Mouse (Mus musculus): ENCODE measurements around the gene Katnb1. TPM values are rescaled to one million over a fixed set of nuclear protein-coding genes. Genes with fewer than 3 reads are reported as not detected.

The Katnb1 gene
- total RNA-seq, 2 experiments from 2014 or later = 3.7 to 15.6 TPM

DNA sequence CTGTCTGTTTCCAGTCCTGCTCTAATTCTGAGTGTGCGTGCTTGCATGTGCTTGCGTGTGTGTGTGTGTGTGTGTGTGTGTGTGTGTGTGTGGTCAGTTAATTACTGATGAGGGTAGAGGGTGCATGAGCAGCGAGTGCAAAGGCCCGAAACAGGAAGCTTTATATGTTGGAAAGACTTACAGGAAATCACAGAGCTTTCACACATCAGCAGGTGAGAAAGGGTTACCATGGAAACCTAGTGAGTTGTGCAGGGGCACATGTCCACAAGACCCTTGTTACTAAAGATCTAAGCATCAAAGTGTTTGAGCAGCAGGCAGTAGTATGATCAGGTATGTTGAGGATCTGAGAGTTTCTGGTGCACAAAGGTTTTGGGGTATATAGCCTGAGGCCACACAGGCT, 3.3 kb downstream of the Katnb1 start:
- ATAC-seq (ENCODE audit: poor library complexity, severe bottlenecking) = no peak

DNA sequence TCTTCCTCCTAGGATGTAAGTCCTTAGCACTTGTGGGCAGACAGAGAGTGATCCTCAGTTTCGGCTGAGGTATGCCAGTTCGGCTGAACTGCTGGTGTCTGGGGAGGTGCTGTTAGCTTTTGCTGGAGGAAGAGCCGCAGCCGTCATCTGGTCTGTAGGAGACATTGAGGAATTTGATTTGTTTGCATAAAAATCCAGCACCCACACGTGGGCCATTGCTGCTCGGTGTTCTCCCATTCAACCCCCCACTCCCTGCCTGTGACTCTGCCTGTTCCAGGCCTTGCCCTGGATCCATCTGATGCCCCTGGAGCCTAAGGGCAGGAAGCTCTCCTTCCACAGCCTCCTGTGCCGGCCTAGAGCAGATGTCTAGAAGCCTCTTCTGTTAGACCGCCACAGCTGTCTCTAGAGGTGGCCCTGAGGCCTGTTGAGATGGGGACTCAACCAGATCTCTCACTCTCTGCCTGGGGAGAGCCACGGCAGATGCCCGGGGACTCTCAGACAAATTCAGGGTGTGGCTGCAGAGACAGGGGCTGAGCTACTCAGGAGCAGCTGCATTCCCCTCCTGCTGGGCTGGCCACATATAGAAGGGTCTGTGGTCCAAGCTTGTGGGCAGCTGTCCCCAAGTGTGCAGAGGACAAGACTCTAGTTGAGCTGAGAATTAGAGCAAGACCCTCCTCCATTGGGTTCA, 3.9 kb downstream of the Katnb1 start:
- no peak for ATAC-seq (ENCODE audit: poor library complexity, severe bottlenecking)

GRCm38 (mm10) chr8:95085432-95086141, 4.6 kb downstream of the Katnb1 start:
- ATAC-seq (ENCODE audit: poor library complexity, severe bottlenecking) = no peak

- ATAC-seq (ENCODE audit: poor library complexity, severe bottlenecking) = no peak
Measured at GRCm38 (mm10) chr8:95093574-95093973, 12.6 kb downstream of the Katnb1 start.

- peak; percentile 77 for ATAC-seq (ENCODE audit: poor library complexity, severe bottlenecking)
Measured at GRCm38 (mm10) chr8:95099009-95099408, 18.0 kb downstream of the Katnb1 start.

DNA sequence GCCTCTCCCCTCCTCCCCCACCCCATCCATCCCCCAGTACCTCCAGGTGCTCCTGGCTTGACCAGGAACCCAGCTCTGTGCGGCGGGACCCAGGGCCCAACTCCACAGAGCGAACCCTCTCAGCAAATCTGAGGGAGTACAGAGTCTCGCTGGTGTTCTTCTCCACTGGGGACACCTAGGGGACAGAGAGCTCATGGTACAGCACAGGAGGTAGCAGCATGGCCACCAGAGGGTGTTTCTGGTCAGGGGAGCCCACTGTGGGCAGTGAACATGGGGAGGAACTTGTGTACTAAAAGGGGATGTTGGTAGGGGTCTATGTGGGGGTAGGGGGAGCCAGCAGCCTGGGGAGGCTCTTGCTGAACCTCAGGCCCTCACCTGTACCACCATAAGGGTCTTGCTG, 21.0 kb downstream of the Katnb1 start:
- ATAC-seq (ENCODE audit: poor library complexity, severe bottlenecking) = no peak

DNA sequence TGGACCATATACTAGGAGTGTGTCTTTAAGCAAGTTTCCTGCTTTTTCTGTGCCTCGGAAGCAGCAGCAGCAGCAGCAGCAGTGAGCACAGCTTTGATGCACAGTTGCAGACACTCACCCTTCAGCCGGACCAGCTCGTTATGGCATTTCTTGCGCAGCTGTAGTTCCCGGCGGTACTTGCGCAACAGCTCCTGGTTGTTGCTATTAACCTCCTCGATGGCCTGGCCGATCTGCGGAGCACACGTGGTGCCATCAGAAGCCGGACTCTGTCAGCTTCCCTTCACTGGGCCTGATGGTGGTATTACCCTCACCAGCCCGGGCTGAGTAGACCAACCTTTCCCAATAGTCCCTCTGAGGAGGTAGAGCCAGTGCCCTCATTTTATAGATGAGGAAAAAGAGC, 26.3 kb downstream of the Katnb1 start:
- peak; percentile 75 for ATAC-seq (ENCODE audit: poor library complexity, severe bottlenecking)

- ATAC-seq (ENCODE audit: poor library complexity, severe bottlenecking) = no peak
Measured at GRCm38 (mm10) chr8:95112594-95112993, 31.6 kb downstream of the Katnb1 start.

GRCm38 (mm10) chr8:95113108-95113507, 32.1 kb downstream of the Katnb1 start:
- ATAC-seq (ENCODE audit: poor library complexity, severe bottlenecking) = no peak

DNA sequence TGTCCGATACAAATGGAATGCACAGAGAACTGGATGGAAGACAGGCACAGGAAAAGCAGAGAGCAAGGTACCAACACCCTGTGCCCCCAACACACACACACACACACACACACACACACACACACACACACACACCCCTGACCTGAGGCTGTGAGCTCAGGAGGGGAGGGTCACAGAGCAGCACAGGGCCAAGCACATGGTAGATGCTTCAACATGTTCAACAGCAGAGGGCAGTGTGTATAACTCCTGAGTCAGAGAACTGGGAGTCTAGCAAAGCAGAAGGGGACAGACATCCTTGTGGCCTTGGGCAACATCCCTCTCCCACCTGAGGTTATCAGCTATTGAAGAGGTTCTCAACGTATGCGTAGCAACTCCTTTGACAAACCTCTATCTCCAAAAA, 32.8 kb downstream of the Katnb1 start:
- ATAC-seq (ENCODE audit: poor library complexity, severe bottlenecking) = peak; percentile 60

DNA sequence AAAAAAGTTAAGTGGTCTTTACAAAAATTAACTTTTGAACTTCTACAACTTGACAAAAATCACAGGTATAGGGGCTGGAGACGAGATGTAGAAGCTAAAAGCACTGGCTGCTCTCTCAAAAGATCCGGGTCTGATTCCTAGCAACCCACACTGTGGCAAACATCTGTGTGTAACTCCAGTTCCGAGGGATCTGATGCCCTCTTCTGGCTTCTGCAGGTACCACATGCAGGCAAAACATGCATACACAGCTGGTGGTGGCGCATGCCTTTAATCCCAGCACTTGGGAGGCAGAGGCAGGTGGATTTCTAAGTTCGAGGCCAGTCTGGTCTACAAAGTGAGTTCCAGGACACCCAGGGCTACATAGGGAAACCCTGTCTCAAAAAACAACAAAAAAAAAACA, 42.5 kb downstream of the Katnb1 start:
- ATAC-seq (ENCODE audit: poor library complexity, severe bottlenecking) = no peak

GRCm38 (mm10) chr8:95126497-95126896, 45.5 kb downstream of the Katnb1 start:
- no peak for ATAC-seq (ENCODE audit: poor library complexity, severe bottlenecking)

GRCm38 (mm10) chr8:95127658-95128057, 46.7 kb downstream of the Katnb1 start:
- ATAC-seq (ENCODE audit: poor library complexity, severe bottlenecking) = no peak

DNA sequence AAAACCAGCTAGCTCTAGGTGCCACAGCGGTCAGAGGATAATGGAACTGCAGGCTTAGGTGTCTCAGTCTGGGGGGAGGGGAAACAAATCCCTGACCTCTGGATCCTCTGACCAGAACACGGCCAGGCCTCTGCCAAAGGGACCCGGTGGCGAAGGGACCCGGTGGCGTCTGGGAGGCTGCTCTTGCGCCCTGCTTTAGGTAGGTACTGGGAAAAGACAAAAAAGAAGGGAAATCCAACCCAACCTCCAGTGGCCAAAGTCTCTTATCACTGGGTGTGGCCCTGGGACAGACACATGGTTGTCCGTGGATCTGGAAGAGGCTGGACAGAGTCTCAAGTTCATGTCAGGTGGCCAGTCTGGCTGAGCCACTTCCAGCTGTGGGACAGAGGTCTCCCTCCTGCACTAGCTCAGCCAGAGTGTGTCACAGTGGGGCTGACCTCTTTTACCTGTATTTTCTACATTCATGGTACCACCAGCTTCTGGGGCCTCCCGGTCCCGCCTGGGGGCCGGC, 47.8 kb downstream of the Katnb1 start:
- ATAC-seq (ENCODE audit: poor library complexity, severe bottlenecking) = no peak

DNA sequence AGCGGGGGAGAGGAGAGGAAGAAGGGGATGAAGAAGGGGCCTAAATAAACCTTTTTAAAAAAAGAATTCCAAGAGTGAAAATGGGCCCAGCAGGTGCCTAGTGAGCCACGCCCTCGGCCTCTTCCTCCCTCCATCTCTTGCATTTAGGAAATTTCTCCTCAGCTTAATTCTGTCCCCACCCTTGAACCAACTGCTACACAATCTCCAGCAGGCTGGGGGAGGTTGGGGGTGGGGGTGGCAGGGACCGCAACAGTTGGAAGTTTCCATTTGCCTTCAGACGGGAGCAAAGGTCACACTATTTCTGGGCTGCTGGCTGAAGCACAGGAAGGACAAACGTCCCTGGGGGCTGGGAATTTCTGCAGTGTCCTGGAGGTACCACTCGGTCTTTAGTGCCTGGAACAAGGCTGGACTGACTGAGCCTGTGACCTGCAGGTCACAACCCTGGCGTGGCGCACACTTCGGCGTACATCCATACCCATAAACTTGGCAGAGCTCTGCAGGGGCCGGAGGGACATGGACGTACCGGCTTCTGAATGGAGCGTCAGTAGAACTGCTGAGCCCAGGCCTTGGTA, 50.1 kb downstream of the Katnb1 start:
- no peak for ATAC-seq (ENCODE audit: poor library complexity, severe bottlenecking)

GRCm38 (mm10) chr8:95131983-95132382, 51.0 kb downstream of the Katnb1 start:
- ATAC-seq (ENCODE audit: poor library complexity, severe bottlenecking) = no peak

GRCm38 (mm10) chr8:95134186-95134585, 53.2 kb downstream of the Katnb1 start:
- no peak for ATAC-seq (ENCODE audit: poor library complexity, severe bottlenecking)

DNA sequence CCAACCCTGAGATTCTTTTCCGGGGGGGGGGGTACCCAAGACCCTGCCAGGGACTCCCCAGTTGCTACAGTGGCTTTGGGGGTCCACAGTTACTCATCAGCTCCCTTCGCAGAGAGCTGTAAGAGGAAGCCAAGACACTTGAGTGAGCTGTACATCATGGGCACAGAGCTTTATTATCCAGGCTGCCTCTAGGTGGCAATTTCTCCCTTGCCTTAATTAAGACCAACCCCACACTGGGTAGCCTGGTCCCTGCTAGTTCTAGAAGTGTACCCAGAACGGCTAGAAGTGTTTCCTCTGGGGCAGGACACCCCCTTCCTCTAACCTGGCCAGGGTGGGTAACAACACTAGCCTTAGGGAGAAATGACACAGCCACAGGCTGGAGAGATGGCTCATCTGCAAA, 54.3 kb downstream of the Katnb1 start:
- no peak for ATAC-seq (ENCODE audit: poor library complexity, severe bottlenecking)

- ATAC-seq (ENCODE audit: poor library complexity, severe bottlenecking) = no peak
Measured at GRCm38 (mm10) chr8:95136218-95136617, 55.2 kb downstream of the Katnb1 start.

GRCm38 (mm10) chr8:95137201-95137600, 56.2 kb downstream of the Katnb1 start:
- ATAC-seq (ENCODE audit: poor library complexity, severe bottlenecking) = no peak

- ATAC-seq (ENCODE audit: poor library complexity, severe bottlenecking) = no peak
Measured at GRCm38 (mm10) chr8:95137641-95138098, 56.7 kb downstream of the Katnb1 start.
